Comparison of ENCODE assay signal across 8 mouse cellular contexts in genomic region chr17:88629381-88629759, GRCm38 (mm10). TPM values are rescaled to one million over a fixed set of nuclear protein-coding genes. Genes with fewer than 3 reads are reported as not detected.
DNase-seq lines count a peak whose midpoint lies in the region; ATAC-seq and TF ChIP-seq lines count a peak whose summit lies in the region.

No protein-coding gene starts in this region.

- no peaks in the 10 kb centered on the region for H3K9me3 ChIP-seq in limb, embryonic 10.5 days (replicated peaks)
- no peaks in the 10 kb centered on the region for H3K9me3 ChIP-seq in neural tube, embryonic 15.5 days (replicated peaks)

- 0 out of 2 replicates have a peak overlapping the region, but pooled peaks have one; percentile 11 for H3K4me2 ChIP-seq in neural tube, embryonic 15.5 days

- peaks cover 17% of the 10 kb centered on the region for H3K4me1 ChIP-seq in testis, adult 2 months (ENCODE audit: control insufficient read depth, insufficient read depth, low read length)
- H3K4me1 ChIP-seq in limb, embryonic 10.5 days, result peaks cover 41% of the 10 kb centered on the region
- H3K4me1 ChIP-seq in neural tube, embryonic 15.5 days, result peaks cover 41% of the 10 kb centered on the region

- no peak for TF ChIP-seq POLR2A in testis, adult 2 months (IDR thresholded peaks at IDR 0.05; ENCODE audit: control insufficient read depth, low read depth, low read length)

- no peak for TF ChIP-seq CTCF in testis, adult 2 months (IDR thresholded peaks at IDR 0.05; ENCODE audit: control insufficient read depth, insufficient read depth, insufficient replicate concordance, low read depth, low read length)

- H3K27ac ChIP-seq in testis, adult 2 months (ENCODE audit: control insufficient read depth, insufficient read depth, low read depth, low read length), result peak overlapping the region; percentile 84
- peak overlapping the region; percentile 70 for H3K27ac ChIP-seq in limb, embryonic 10.5 days
- H3K27ac ChIP-seq in neural tube, embryonic 15.5 days (replicated peaks), result peak overlapping the region; percentile 83

- DNase-seq in testis, postnatal 10 days (ENCODE audit: low spot score), result no peak
- peak; percentile 57 to 65 for DNase-seq in heart, adult 9 months (ENCODE audit: low spot score in 2 of 2)
- peak; percentile 29 for DNase-seq in limb, embryonic 10.5 days (ENCODE audit: low spot score)
- DNase-seq in adrenal gland, adult 8-10 months, result no peak

- H3K36me3 ChIP-seq in testis, adult 2 months (ENCODE audit: control insufficient read depth, insufficient read depth, low read length), result no peaks in the 10 kb centered on the region
- no peaks in the 10 kb centered on the region for H3K36me3 ChIP-seq in limb, embryonic 10.5 days
- no peaks in the 10 kb centered on the region for H3K36me3 ChIP-seq in neural tube, embryonic 15.5 days

- ATAC-seq in neural tube, embryonic 15.5 days (ENCODE audit: low FRiP score), result peak; percentile 75
- ATAC-seq in megakaryocyte, adult 5-6 weeks (ENCODE audit: poor library complexity, severe bottlenecking), result no peak
- no peak for ATAC-seq in activated CD4-positive, CD25-positive, alpha-beta regulatory T cell, adult 4 months

- peak overlapping the region; percentile 7; the same call in 1 of the 2 replicates for H3K4me3 ChIP-seq in testis, adult 2 months (ENCODE audit: control insufficient read depth, low read depth, low read length)
- no peak overlapping the region for H3K4me3 ChIP-seq in limb, embryonic 10.5 days
- H3K4me3 ChIP-seq in neural tube, embryonic 15.5 days (replicated peaks), result no peak overlapping the region

- 53% methylated on average over 4 of the region's 4 CpGs for WGBS in limb, embryonic 10.5 days
- WGBS in neural tube, embryonic 15.5 days, result 40% methylated on average over 4 of the region's 4 CpGs

- no peaks in the 10 kb centered on the region for H3K27me3 ChIP-seq in testis, adult 2 months (ENCODE audit: control insufficient read depth, insufficient read depth, low read length)
- no peaks in the 10 kb centered on the region for H3K27me3 ChIP-seq in limb, embryonic 10.5 days (ENCODE audit: low read depth, poor library complexity, severe bottlenecking)
- no peaks in the 10 kb centered on the region for H3K27me3 ChIP-seq in neural tube, embryonic 15.5 days (replicated peaks)

- H3K9ac ChIP-seq in neural tube, embryonic 15.5 days (replicated peaks), result no peak overlapping the region

RNA-seq across cellular contexts. Expression of gene Ston1, which starts 31.9 kb away (rescaled TPM):
- polyA plus RNA-seq in testis, adult 2 months (2012; rRNA removed), result 18.5 and 19.5 TPM in 2 replicates
- polyA plus RNA-seq in limb, embryonic 10.5 days (2016; fragmentation: Nextera tagmentation; extraction: Ambion mirVana), result 2.4 and 3.0 TPM in 2 replicates
- polyA plus RNA-seq in neural tube, embryonic 15.5 days (2015; fragmentation: Nextera tagmentation; extraction: Ambion mirVana), result 1.0 and 2.6 TPM in 2 replicates
- total RNA-seq in adrenal gland, adult 8-10 months (2022), result 10 to 100 TPM; 32.2 to 49.3 (median 41.6) TPM
- total RNA-seq in megakaryocyte, adult 5-6 weeks (2015), result not detected in 2 replicates
- 0.89 TPM in 1 of 2 replicates, not detected in the other for total RNA-seq in megakaryocyte, adult 5-6 weeks (2017)
- 1 to 10 TPM; 1.1 to 4.4 TPM for polyA plus RNA-seq in activated CD4-positive, CD25-positive, alpha-beta regulatory T cell, adult 4 months (2017; shearing (Covaris generic))

RNA-seq across cellular contexts. Expression of gene Gtf2a1l, which starts 39.1 kb away (rescaled TPM):
- 371 and 389 TPM in 2 replicates for polyA plus RNA-seq in testis, adult 2 months (2012; rRNA removed)
- polyA plus RNA-seq in limb, embryonic 10.5 days (2016; fragmentation: Nextera tagmentation; extraction: Ambion mirVana), result 0.24 and 0.38 TPM in 2 replicates
- polyA plus RNA-seq in neural tube, embryonic 15.5 days (2015; fragmentation: Nextera tagmentation; extraction: Ambion mirVana), result 0.35 and 0.54 TPM in 2 replicates
- total RNA-seq in adrenal gland, adult 8-10 months (2022), result not detected
- total RNA-seq in megakaryocyte, adult 5-6 weeks (2015), result not detected in 2 replicates
- total RNA-seq in megakaryocyte, adult 5-6 weeks (2017), result not detected in 2 replicates
- polyA plus RNA-seq in activated CD4-positive, CD25-positive, alpha-beta regulatory T cell, adult 4 months (2017; shearing (Covaris generic)), result under 1 TPM in 1 of 2 experiments, not detected in 1; 0.61 TPM

Comparison
In these comparisons a context has a peak if more than half of its experiments do, and no peak if none do; other contexts are left out.
1. DNase-seq: peak in heart, adult 9 months (2 of 2) and limb, embryonic 10.5 days (single experiment); none in testis, postnatal 10 days (single experiment) and adrenal gland, adult 8-10 months (single experiment).
2. RNA of gene Gtf2a1l, which starts 39.1 kb away (polyA plus RNA-seq): 371 to 389 TPM in testis, adult 2 months; 0.61 TPM in activated CD4-positive, CD25-positive, alpha-beta regulatory T cell, adult 4 months, 0.24 to 0.38 TPM in limb, embryonic 10.5 days and 0.35 to 0.54 TPM in neural tube, embryonic 15.5 days; every median in the first group is over 100 times any median in the second.
3. Peak in every context shown above with its lines, with median percentiles within 50 percentile points of each other: H3K27ac ChIP-seq.